Mouse (Mus musculus) heart, postnatal 25 days (tissue): ENCODE results near the gene Stx4a. TPM values are rescaled to one million over a fixed set of nuclear protein-coding genes. Genes with fewer than 3 reads are reported as not detected.

ENCODE experiments used
- DNase-seq: peaks from one replicate; pipeline ENCODE4 v3.0.0; 2022; ENCODE audit warnings: low spot score
- intact Hi-C: fragments of 180-260 bp; cut with DNase I; formaldehyde crosslinking; loops from one replicate; pipeline ENCODE4 v1.15.1; 2025
- total RNA-seq, 2 experiments: library from RNA; stranded (reverse); gene quantifications; 2 replicates each; pipeline ENCODE4 v1.2.3; 2021

Gene Stx4a
- total RNA-seq, 2 experiments from 2014 or later: 61.4 to 68.7 TPM

- intact Hi-C loops: no loop called here
- DNase-seq: no peak
These were observed 26.1 kb downstream of the Stx4a start for GRCm38 (mm10) chr7:127849973-127850875.

DNA sequence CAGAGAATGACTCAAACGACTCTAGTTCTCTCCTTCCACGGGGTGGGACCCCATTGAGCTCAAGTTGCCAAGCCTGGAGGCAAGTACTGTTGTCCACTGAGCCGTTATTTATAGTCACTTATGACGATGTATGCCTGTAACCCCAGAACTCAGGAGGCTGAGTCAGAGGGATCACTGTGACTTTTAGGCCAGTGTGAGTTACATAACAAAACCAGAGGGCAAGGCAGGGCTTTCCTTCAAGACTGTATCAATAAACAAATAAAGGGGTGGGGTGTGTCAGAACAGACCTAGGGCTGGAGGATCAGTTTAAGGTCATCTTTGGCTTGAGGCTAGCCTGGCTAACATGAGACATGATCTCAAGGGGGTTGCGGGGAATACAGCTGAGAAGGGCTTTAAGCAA lies 26.8 kb downstream of the Stx4a start:
- intact Hi-C loops: no loop called here
- no peak for DNase-seq

DNA sequence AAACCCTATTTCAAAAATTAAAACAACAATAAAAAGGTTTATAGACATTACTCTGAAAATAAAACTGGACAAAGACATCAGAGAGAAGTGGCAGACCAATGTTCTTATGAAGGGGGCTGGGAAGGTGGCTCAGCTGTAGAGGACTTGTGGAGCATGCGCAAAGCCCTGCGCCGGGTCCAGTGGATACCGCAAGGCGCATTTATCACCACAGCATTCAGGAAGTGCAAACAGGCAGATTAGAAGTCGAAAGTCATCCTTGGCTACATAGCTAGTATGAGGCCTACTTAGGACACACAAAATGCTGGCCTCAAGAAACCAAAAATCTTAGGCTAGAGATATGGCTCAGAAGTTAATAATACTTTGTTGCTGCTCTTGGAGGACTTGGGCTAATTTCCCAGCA lies 34.2 kb downstream of the Stx4a start:
- intact Hi-C loops: no loop called here
- no peak for DNase-seq

DNA sequence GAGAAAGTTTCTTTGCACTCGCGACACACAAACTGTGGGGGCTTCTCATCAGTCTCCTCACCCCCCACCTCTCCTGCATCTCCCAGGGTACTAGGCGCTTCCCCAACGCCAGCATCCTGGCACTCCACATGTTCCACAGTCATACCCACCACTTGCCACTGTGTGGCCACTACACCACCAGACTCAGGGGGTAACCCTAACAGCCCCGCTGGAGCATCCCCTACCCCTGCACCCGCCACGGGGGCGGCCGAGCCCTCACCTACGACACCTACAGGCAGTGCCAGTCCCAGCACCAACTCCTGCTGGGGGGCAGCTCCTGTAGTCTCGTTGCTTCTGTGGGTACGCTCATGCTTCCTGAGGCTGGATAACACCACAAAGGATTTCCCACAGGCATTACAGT lies 42.3 kb downstream of the Stx4a start:
- intact Hi-C loops: loop anchor here (10.0 kb wide), 1 partner anchor 468 kb away; no protein-coding TSS in a partner anchor
- DNase-seq: no peak

DNA sequence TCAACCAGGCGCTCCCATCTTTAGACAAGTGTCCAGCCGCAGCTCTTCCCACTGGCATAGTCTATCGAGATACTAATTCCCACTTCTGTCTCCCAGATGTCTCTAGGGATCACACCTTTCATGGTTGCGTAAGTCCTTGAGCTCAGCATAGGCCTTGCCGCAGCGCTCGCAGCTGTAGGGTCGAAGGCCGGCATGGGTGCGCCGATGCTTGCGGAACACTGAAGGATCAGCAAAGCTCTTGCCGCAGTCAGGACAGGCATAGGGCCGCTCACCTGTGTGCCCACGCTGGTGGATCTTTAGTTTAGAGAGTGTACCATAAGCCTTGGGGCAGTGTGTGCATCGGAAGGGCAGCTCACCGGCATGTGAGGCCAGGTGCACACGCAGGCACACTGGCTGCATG lies 43.5 kb downstream of the Stx4a start:
- intact Hi-C loops: loop anchor here (10.0 kb wide), 1 partner anchor 467 kb away; no protein-coding TSS in a partner anchor
- DNase-seq: no peak

DNA sequence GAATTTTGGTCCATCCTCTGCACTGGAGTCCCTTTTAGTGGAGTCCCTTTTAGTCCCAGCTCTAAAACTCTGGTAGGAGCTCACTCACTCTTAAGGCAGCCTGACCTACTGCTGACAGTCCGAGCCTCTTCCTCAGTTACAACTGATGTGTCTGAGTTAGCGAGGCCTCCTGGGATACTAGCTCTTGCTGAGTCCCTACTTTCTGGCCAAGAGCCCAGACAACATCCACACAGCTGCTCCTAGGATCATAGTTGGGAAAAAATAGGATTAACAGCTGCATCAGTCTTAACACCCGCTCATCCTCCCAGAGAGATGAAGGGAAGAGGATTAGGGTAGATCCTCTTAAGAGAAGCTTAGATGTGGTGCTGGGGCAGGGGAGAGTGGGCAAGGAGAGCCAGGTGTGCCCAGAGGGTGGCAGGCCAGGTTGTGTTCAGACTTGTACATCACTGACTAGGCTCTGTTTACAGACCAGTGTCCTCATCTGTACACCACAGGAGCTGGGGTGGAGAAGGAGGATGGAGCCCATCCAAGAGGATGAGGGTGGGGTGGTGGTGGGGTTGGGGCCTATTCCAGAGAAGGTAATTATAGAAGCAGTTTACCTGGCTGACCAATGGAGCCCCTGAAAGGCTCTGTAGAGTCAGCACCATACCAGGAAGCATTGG lies 45.2 kb downstream of the Stx4a start:
- intact Hi-C loops: loop anchor here (10.0 kb wide), 1 partner anchor 466 kb away; no protein-coding TSS in a partner anchor

GRCm38 (mm10) chr7:127870136-127870821 lies 46.2 kb downstream of the Stx4a start:
- DNase-seq: no peak
- intact Hi-C loops: no loop called here

More for the DNA sequence above, 45.2 kb downstream of the Stx4a start:
- no peak for DNase-seq

DNA sequence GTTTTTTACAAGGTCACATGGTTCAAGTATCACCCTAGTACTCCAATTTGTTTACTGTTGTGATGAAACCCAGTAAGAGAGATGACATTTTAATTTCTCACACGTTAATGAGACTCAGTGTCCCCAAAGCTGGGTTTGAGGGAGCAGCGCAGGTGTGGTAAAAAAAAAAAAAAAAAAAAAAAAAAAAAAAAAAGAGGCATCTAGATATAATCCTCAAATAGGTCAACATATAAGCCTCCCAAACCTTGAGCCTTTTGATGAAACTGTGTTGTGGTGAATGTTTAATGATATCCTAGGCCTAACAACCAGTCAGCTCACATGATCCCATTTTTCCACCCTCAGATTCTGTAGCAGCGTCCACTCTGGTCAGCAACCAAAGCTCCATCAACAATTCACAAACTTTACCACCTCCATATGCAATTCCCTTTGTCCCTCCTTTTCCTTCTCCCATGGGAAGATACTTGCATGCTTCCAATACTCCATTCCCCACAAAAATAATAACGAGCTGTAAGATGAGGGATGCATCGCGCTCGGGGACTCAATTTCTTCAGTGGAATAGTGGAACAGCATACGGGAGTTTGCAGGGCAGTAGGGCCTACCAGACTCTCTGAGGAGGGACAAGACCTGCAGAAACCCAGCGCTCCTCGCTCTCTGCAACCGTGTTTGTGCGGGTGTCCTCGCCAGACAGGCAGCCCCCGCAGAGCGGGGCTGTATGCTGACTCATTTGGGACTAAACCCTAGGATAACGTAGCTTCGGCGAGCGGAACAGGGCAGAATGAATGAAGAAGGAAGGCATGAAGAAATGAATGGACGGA lies 50.9 kb downstream of the Stx4a start:
- intact Hi-C loops: loop anchor here (2.0 kb wide), 1 partner anchor 32 kb away; no protein-coding TSS in a partner anchor
- DNase-seq: no peak

- peak; percentile 85 for DNase-seq
- intact Hi-C loops: loop anchor here (2.0 kb wide), 2 partner anchors 33 to 77 kb away; no protein-coding TSS in a partner anchor
These were observed 51.5 kb downstream of the Stx4a start for GRCm38 (mm10) chr7:127875627-127876001.

DNA sequence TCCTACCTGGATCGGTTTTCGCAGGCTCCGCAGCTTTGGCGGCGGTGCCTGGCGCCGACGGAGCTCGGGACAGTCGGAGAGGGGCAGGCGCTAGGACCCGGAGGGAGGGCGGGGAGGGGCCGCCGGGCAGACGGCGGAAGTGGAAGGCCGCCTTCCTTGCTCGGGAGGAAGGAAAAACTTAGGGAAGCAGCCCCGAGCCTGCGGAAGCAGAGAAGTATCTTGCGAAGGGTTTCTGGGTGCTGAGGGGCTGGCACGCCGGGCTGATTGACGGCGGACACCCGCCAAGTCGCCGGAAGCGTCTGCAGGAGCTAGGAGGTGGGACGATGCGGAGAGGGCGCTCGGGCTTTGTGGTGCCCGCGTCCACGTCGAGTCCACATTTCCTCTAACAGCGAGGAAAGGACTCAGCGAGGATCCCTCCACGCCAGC lies 52.0 kb downstream of the Stx4a start, which contains the start of gene Zfp646:
Gene Zfp646, plus strand, starts transcription at position 181 of the 426 bp plus-strand sequence.
- DNase-seq: peak; percentile 52
- intact Hi-C loops: loop anchor here (2.0 kb wide), 1 partner anchor 77 kb away; no protein-coding TSS in a partner anchor

DNA sequence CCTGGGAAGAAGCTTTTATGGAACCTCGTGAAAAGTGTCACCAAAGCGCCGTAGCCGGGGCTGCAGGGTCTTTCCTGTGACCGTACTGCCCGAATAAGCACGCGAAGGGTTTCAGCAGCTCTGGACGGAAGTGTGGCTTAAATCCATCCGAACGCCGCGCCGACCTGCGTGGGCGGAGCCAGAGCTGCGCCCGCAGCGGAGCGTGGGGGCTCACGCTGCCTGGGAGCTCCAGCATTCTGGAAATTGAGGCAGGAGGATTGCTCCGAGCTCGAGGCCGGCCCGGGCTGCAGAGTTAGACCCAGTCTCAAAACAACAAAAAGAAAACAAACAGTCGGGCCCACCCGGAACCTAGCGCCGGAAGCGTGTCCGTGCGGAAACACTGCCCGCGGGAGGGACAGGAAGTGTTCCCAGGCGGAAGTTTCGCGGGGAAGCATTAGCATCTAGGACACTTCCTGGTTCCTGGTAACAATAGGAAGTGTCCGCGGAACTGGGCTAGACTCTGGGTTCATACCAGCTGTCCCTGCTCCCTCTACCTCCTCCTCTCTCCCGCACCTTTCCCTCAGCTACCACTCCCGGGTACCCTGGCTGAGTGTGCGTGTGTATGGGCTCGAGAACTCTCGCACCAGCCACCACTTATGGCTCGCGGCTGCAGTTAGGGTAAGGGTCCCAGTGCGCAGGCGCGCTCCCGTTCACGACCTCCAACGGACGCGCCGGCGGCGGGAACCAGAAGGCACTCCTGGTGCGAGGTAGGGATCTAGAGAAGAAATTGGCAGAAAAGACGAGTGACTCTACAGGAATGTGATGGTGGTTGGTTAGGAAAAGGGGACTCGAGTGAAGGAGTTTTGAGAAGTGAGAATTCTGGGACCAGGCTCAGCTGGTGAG lies 52.6 kb downstream of the Stx4a start, which contains the start of gene Zfp668:
Gene Zfp668, minus strand, starts transcription at position 362 of the 882 bp plus-strand sequence.
- peak; percentile 76 for DNase-seq
- intact Hi-C loops: loop anchor here (2.0 kb wide), 1 partner anchor 78 kb away; no protein-coding TSS in a partner anchor

- no peak for DNase-seq
- intact Hi-C loops: no loop called here
These were observed 55.2 kb downstream of the Stx4a start for GRCm38 (mm10) chr7:127879301-127879700.

- intact Hi-C loops: no loop called here
- DNase-seq: no peak
These were observed 56.3 kb downstream of the Stx4a start for GRCm38 (mm10) chr7:127880431-127880830.

- intact Hi-C loops: no loop called here
These were observed 61.9 kb downstream of the Stx4a start for GRCm38 (mm10) chr7:127885951-127886350.

DNA sequence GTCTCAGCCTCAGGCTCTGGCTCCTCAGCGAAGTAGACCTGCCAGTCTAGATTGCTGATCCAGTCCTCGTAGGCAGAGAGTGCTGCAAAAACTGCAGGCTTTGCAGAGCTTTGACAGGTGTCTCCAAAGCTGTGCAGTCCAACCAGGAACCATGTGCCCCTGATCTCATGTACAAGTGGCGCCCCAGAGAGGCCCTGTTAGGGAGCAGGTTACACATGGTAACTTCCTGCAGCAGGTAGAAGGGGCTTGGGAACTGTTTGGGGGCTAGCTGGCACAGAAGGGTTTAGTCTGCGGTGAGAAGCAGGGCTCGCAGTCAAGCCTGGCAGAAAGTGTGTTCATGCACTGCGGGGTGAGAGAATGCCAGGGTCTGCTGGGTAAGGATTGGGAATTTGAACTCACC lies 62.5 kb downstream of the Stx4a start:
- intact Hi-C loops: no loop called here
- DNase-seq: no peak

More at GRCm38 (mm10) chr7:127885951-127886350, 61.9 kb downstream of the Stx4a start:
- DNase-seq: peak; percentile 75

DNA sequence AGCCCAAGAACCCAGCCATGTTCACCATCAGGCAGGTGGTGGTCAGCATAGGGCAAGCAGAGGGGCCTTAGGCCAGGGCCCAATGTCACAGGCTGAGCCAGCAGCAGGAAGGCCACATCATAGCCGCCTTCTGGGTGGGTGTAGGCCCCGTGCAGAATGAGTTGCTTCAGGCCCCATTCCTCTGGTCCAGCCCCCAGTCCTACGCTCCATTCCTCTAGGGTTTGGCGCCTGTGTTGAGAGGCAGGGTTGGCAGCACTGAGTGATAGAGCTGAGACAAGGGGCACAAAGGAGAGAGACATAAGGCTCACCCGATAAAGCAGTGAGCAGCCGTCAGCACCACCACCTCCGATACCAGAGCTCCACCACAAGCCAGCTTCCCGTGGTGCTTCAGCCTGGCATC lies 63.1 kb downstream of the Stx4a start:
- intact Hi-C loops: no loop called here
- no peak for DNase-seq

- DNase-seq: no peak
- intact Hi-C loops: no loop called here
These were observed 63.7 kb downstream of the Stx4a start for GRCm38 (mm10) chr7:127887781-127888180.

DNA sequence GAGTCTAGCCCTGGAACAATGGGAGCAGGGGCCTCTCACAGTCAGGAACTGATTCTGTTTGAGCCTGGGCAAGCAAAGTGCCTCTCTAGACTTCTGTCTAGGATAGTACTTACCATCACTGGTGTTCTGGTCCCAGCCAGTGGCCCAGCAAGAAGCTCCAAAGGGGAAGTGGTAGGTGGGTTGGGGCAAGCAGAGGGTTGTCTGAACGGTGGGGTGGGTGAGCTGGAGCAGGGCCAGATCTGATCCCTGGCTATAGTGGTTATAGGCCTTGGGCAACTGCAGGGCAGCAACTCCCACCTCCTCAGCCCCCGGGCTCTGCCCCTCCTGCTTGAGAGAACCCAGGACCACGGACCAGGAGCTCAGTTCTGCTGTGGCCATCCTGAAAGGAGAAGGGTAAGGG lies 64.7 kb downstream of the Stx4a start:
- DNase-seq: no peak
- intact Hi-C loops: no loop called here
